Mouse (Mus musculus) heart, adult 2 months (tissue): ENCODE measurements at regions not wholly inside any gene's neighbourhood (a gene's known extent, or its start where the extent isn't known, plus 50 kb on each side); places are given as distances from the start of the nearest gene placed in this dataset.

Source experiments
- CTCF ChIP-seq: fragments of 200-600 bp; IDR thresholded peaks from 2 replicates; pipeline ENCODE4 v1.8.1; 2022; ENCODE audit warnings: antibody characterized with exemption, mild to moderate bottlenecking, moderate library complexity
- EP300 ChIP-seq: fragments of 200-500 bp; IDR thresholded peaks from 2 replicates; pipeline ENCODE4 v1.6.1; 2011; ENCODE audit warnings: low read depth, low read length, control low read depth; ENCODE audit not compliant: insufficient read depth
- POLR2A ChIP-seq: fragments of 200-500 bp; IDR thresholded peaks from 2 replicates; pipeline ENCODE4 v1.6.1; 2011; ENCODE audit warnings: mild to moderate bottlenecking, low read depth, low read length, control low read depth; ENCODE audit not compliant: insufficient read depth

DNA sequence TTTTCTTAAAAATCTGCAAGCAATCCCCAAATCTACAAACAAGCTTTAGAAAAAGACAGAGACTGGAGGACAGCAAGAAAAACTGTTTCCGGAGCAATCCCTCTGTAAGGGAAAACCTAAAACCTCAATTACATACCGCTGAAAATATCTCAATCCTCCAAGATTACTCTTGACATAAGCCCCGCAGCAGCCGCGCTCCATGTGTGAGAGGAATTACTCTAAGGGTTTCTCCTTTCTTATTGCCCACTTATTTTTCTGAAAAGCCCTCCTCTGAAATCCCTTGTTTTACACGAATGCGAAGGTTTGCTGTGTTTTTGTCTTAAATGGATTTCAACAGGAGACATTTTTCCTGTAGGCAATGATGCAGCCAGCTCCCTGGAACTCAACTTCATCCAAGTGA, 80.3 kb downstream of the Insig2 start:
- TF ChIP-seq POLR2A (no peak), CTCF (no peak), EP300 (no peak)
